Mouse (Mus musculus) liver, adult 2 months (tissue): ENCODE measurements around the gene Dgke.
A peak's percentile ranks its signal among the peaks of the same experiment; 100 is the strongest.

Experiments used
- CTCF ChIP-seq: fragments of 200-500 bp; IDR thresholded peaks from 2 replicates; pipeline ENCODE4 v1.5.1; 2011; ENCODE audit warnings: low read depth, low read length, control low read depth
- POLR2A ChIP-seq: fragments of 200-500 bp; IDR thresholded peaks from 2 replicates; pipeline ENCODE4 v1.6.1; 2011; ENCODE audit warnings: low read length, control low read depth; ENCODE audit not compliant: insufficient read depth; ENCODE audit errors: extremely low read depth

- TF ChIP-seq POLR2A (no peak), CTCF (peak; percentile 98)
Measured at GRCm38 (mm10) chr11:89100403-89100802, 33.8 kb upstream of the Dgke start.
